Mouse (Mus musculus): Measurements from ENCODE around the gene Slc5a5.
A peak's percentile ranks its signal among the peaks of the same experiment; 100 is the strongest.

The Slc5a5 gene

GRCm38 (mm10) chr8:70833520-70833919, 59.0 kb downstream of the Slc5a5 start:
- no peak for DNase-seq (ENCODE audit: low spot score in 2 of 2)

- peak; percentile 23 to 49 for DNase-seq (ENCODE audit: low spot score in 2 of 2)
Measured at GRCm38 (mm10) chr8:70833018-70833482, 59.5 kb downstream of the Slc5a5 start.
